Mouse (Mus musculus) kidney, postnatal 0 days (tissue): ENCODE data around the gene Tepsin. TPM values are rescaled to one million over a fixed set of nuclear protein-coding genes. Genes with fewer than 3 reads are reported as not detected.
A peak's percentile ranks its signal among the peaks of the same experiment; 100 is the strongest.

ENCODE experiments used
- ATAC-seq: fragments of 200-750 bp; cut with Nextera tagmentation; replicated peaks from 2 replicates; pipeline ENCODE4 v1.8.0; 2017; ENCODE audit warnings: low read depth, moderate number of reproducible peaks, moderate TSS enrichment, moderate library complexity; ENCODE audit not compliant: low FRiP score
- DNase-seq: peaks from one replicate; pipeline ENCODE4 v3.0.0-alpha.2; 2016; ENCODE audit warnings: low spot score
- H3K27ac ChIP-seq: fragments of 300-500 bp; sonication (generic); 2 replicates; pipeline ENCODE4 v1.5.1; 2014; ENCODE audit warnings: mild to moderate bottlenecking
- H3K27me3 ChIP-seq: fragments of 300-500 bp; sonication (generic); 2 replicates; pipeline ENCODE4 v1.6.1; 2014; ENCODE audit warnings: low read length, mixed read lengths; ENCODE audit not compliant: insufficient read depth
- H3K36me3 ChIP-seq: fragments of 300-500 bp; sonication (generic); 2 replicates; pipeline ENCODE4 v1.6.1; 2014; ENCODE audit warnings: low read length, mixed read lengths; ENCODE audit not compliant: insufficient read depth
- H3K4me1 ChIP-seq: fragments of 300-500 bp; sonication (generic); replicated peaks from 2 replicates; pipeline ENCODE4 v1.6.1; 2014; ENCODE audit warnings: antibody characterized with exemption, low read length, mixed read lengths; ENCODE audit not compliant: insufficient read depth
- H3K4me2 ChIP-seq: fragments of 300-500 bp; sonication (generic); 2 replicates; pipeline ENCODE4 v1.6.1; 2014; ENCODE audit warnings: mild to moderate bottlenecking, low read length, moderate library complexity, mixed read lengths
- H3K4me3 ChIP-seq: fragments of 300-500 bp; sonication (generic); replicated peaks from 2 replicates; pipeline ENCODE4 v1.5.1; 2014; ENCODE audit warnings: low read depth, low read length
- H3K9ac ChIP-seq: fragments of 300-500 bp; sonication (generic); 2 replicates; pipeline ENCODE4 v1.6.1; 2014; ENCODE audit warnings: low read depth, low read length
- H3K9me3 ChIP-seq: fragments of 300-500 bp; sonication (generic); replicated peaks from 2 replicates; pipeline ENCODE4 v1.6.1; 2016; ENCODE audit warnings: low read length, inconsistent platforms, mixed read lengths
- CTCF ChIP-seq: IDR thresholded peaks from 2 replicates; pipeline ENCODE4 v1.5.1; 2016; ENCODE audit warnings: antibody characterized with exemption, low read depth, mild to moderate bottlenecking, moderate library complexity
- WGBS: fragments of 180-500 bp; shearing (Covaris S2); extraction: QIAGEN DNeasy Blood & Tissue Kit; methylation state at CpG from one replicate; pipeline ENCODE4 v1.1.7; 2014; 5-methylcytosine and 5-hydroxymethylcytosine counted together
- polyA plus RNA-seq: library from polyadenylated mRNA; unstranded; fragments of >200 nt; fragmentation: Nextera tagmentation; extraction: Ambion mirVana; gene quantifications from 2 replicates; pipeline ENCODE4 v1.2.1, GENCODE M21; 2015

The Tepsin gene
- polyA plus RNA-seq, 1 experiment from 2014 or later = 10.8 TPM

GRCm38 (mm10) chr11:120137625-120138004 lies 39.1 kb upstream of the Tepsin start:
- no peak for TF ChIP-seq CTCF
- peaks cover 23% of the 10 kb centered on the region; the same call in 1 of the 2 replicates for H3K36me3 ChIP-seq
- H3K9me3 ChIP-seq = no peaks in the 10 kb centered on the region
- ATAC-seq = peak; percentile 57
- peak; percentile 38 for DNase-seq
- H3K4me1 ChIP-seq = peaks cover 18% of the 10 kb centered on the region; the same call in 1 of the 2 replicates
- 32% methylated on average over 5 of the region's 5 CpGs for WGBS
- H3K27me3 ChIP-seq = no peaks in the 10 kb centered on the region
- H3K9ac ChIP-seq = no peak overlapping the region
- no peak overlapping the region for H3K4me3 ChIP-seq
- H3K27ac ChIP-seq = peak overlapping the region; percentile 31; the same call in 1 of the 2 replicates
- no peak overlapping the region for H3K4me2 ChIP-seq

GRCm38 (mm10) chr11:120136796-120137624 lies 38.5 kb upstream of the Tepsin start:
- H3K9ac ChIP-seq = no peak overlapping the region
- H3K27ac ChIP-seq = peak overlapping the region; percentile 31; the same call in 1 of the 2 replicates
- H3K4me2 ChIP-seq = no peak overlapping the region

GRCm38 (mm10) chr11:120136195-120136594 lies 37.7 kb upstream of the Tepsin start:
- Histone ChIP-seq H3K4me3 (no peak overlapping the region), H3K27me3 (no peaks in the 10 kb centered on the region), H3K9me3 (no peaks in the 10 kb centered on the region), H3K4me1 (peaks cover 16% of the 10 kb centered on the region; the same call in 1 of the 2 replicates), H3K4me2 (no peak overlapping the region), H3K27ac (no peak overlapping the region), H3K36me3 (peaks cover 27% of the 10 kb centered on the region; the same call in 1 of the 2 replicates), H3K9ac (no peak overlapping the region)
- ATAC-seq = no peak
- no peak for DNase-seq
- 88% methylated on average over 8 of the region's 8 CpGs for WGBS
- TF ChIP-seq CTCF = no peak

More at GRCm38 (mm10) chr11:120136796-120137624, 38.5 kb upstream of the Tepsin start:
- peaks cover 18% of the 10 kb centered on the region; the same call in 1 of the 2 replicates for H3K4me1 ChIP-seq
- H3K4me3 ChIP-seq = no peak overlapping the region
- DNase-seq = no peak
- no peaks in the 10 kb centered on the region for H3K9me3 ChIP-seq
- no peaks in the 10 kb centered on the region for H3K27me3 ChIP-seq
- WGBS = 59% methylated on average over 23 of the region's 23 CpGs
- H3K36me3 ChIP-seq = peaks cover 25% of the 10 kb centered on the region; the same call in 1 of the 2 replicates
- ATAC-seq = no peak
- no peak for TF ChIP-seq CTCF

GRCm38 (mm10) chr11:120134847-120135530 lies 36.5 kb upstream of the Tepsin start:
- TF ChIP-seq CTCF = no peak

GRCm38 (mm10) chr11:120134148-120134547 lies 35.6 kb upstream of the Tepsin start:
- H3K27ac ChIP-seq = no peak overlapping the region
- no peaks in the 10 kb centered on the region for H3K9me3 ChIP-seq
- TF ChIP-seq CTCF = no peak
- H3K27me3 ChIP-seq = no peaks in the 10 kb centered on the region
- H3K4me2 ChIP-seq = no peak overlapping the region
- DNase-seq (no peak), ATAC-seq (no peak)
- no peak overlapping the region for H3K4me3 ChIP-seq
- WGBS = 93% methylated on average over 5 of the region's 5 CpGs
- peaks cover 39% of the 10 kb centered on the region for H3K36me3 ChIP-seq
- H3K4me1 ChIP-seq = peaks cover 10% of the 10 kb centered on the region; the same call in 1 of the 2 replicates
- no peak overlapping the region for H3K9ac ChIP-seq

More at GRCm38 (mm10) chr11:120134847-120135530, 36.5 kb upstream of the Tepsin start:
- DNase-seq = no peak
- Histone ChIP-seq H3K9ac (no peak overlapping the region), H3K36me3 (peaks cover 34% of the 10 kb centered on the region; the same call in 1 of the 2 replicates), H3K4me3 (no peak overlapping the region), H3K9me3 (no peaks in the 10 kb centered on the region), H3K4me1 (peaks cover 12% of the 10 kb centered on the region; the same call in 1 of the 2 replicates), H3K4me2 (no peak overlapping the region), H3K27ac (no peak overlapping the region), H3K27me3 (no peaks in the 10 kb centered on the region)
- WGBS = 91% methylated on average over 9 of the region's 9 CpGs
- 0 out of 2 replicates have a peak, but pooled peaks have one; percentile 14 for ATAC-seq

- Histone ChIP-seq H3K9me3 (no peaks in the 10 kb centered on the region), H3K27me3 (no peaks in the 10 kb centered on the region), H3K9ac (no peak overlapping the region), H3K4me3 (no peak overlapping the region), H3K4me1 (no peaks in the 10 kb centered on the region), H3K36me3 (peaks cover 56% of the 10 kb centered on the region), H3K4me2 (no peak overlapping the region), H3K27ac (no peak overlapping the region)
- ATAC-seq (no peak), DNase-seq (no peak)
- TF ChIP-seq CTCF = no peak
- WGBS = 68% methylated on average over 7 of the region's 7 CpGs
Observed at GRCm38 (mm10) chr11:120129281-120129680, 30.8 kb upstream of the Tepsin start.
